Mouse (Mus musculus): ENCODE measurements around the gene Dgki. TPM values are rescaled to one million over a fixed set of nuclear protein-coding genes. Genes with fewer than 3 reads are reported as not detected.

Gene Dgki
- polyA plus RNA-seq, 1 experiment from 2014 or later, result 0.63 TPM

DNA sequence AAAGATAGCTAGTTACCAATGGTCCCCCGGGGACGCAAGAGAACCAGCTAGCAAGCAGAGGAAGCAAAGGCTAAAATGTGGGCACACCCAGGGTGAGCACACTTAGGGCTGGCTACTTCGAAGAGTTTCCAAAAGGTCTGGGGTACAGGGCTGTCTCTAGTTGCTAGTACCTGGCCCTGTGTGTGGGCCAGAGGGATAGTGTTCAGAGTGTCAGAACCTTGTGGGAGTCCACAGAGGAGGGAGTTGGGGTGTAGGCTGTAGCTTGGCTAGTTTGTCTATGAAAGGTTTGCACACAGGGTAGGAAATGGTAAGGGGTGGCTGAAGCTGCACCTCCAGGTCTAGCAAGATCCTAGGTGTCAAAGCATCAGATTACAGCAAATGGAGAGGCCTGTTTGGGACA, 25.1 kb upstream of the Dgki start:
- Histone ChIP-seq H3K27ac (replicated peaks) (no peak overlapping the region), H3K9me3 (replicated peaks) (no peaks in the 10 kb centered on the region), H3K4me3 (no peak overlapping the region), H3K4me1 (peaks cover 15% of the 10 kb centered on the region), H3K27me3 (ENCODE audit: low read depth, poor library complexity, severe bottlenecking) (no peaks in the 10 kb centered on the region), H3K36me3 (no peaks in the 10 kb centered on the region)
- no peak for DNase-seq (ENCODE audit: low spot score)
- 89% methylated on average over 3 of the region's 3 CpGs for WGBS

DNA sequence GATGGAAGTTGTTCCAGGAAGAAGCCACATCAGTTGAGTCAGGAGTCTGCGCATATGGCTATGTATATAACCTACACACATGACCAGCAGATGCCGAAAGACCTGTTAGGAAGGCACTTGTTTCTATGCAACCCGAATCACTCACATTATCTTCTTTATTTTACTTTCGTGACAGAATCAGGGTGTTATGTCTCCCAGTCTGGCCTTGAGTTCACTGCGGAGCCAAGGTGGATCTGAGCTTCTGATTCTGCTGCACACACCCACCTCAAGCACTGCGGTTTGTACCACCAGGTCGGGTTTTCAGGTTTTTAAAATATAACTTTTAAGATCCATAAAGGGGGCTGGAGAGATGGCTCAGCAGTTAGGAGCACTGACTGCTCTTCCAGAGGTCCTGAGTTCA, 22.7 kb upstream of the Dgki start:
- no peak for DNase-seq (ENCODE audit: low spot score)
- H3K36me3 ChIP-seq, result no peaks in the 10 kb centered on the region
- no peaks in the 10 kb centered on the region for H3K27me3 ChIP-seq (ENCODE audit: low read depth, poor library complexity, severe bottlenecking)
- 93% methylated on average over 7 of the region's 7 CpGs for WGBS
- H3K4me1 ChIP-seq, result peaks cover 4% of the 10 kb centered on the region
- H3K9me3 ChIP-seq (replicated peaks), result no peaks in the 10 kb centered on the region
- H3K4me3 ChIP-seq, result no peak overlapping the region
- no peak overlapping the region for H3K27ac ChIP-seq (replicated peaks)

- H3K27ac ChIP-seq (replicated peaks), result no peak overlapping the region
- H3K27me3 ChIP-seq (ENCODE audit: low read depth, poor library complexity, severe bottlenecking), result no peaks in the 10 kb centered on the region
- no peaks in the 10 kb centered on the region for H3K9me3 ChIP-seq (replicated peaks)
- WGBS, result 93% methylated on average over 9 of the region's 9 CpGs
- no peaks in the 10 kb centered on the region for H3K36me3 ChIP-seq
- no peak for DNase-seq (ENCODE audit: low spot score)
- H3K4me1 ChIP-seq, result no peaks in the 10 kb centered on the region
- H3K4me3 ChIP-seq, result no peak overlapping the region
Observed at GRCm38 (mm10) chr6:37322088-37322487, 22.1 kb upstream of the Dgki start.

GRCm38 (mm10) chr6:37317904-37318303, 17.9 kb upstream of the Dgki start:
- no peaks in the 10 kb centered on the region for H3K4me1 ChIP-seq
- no peaks in the 10 kb centered on the region for H3K9me3 ChIP-seq (replicated peaks)
- H3K36me3 ChIP-seq, result no peaks in the 10 kb centered on the region
- WGBS, result 88% methylated on average over 5 of the region's 5 CpGs
- no peak for DNase-seq (ENCODE audit: low spot score)
- no peak overlapping the region for H3K27ac ChIP-seq (replicated peaks)
- no peak overlapping the region for H3K4me3 ChIP-seq
- H3K27me3 ChIP-seq (ENCODE audit: low read depth, poor library complexity, severe bottlenecking), result no peaks in the 10 kb centered on the region

DNA sequence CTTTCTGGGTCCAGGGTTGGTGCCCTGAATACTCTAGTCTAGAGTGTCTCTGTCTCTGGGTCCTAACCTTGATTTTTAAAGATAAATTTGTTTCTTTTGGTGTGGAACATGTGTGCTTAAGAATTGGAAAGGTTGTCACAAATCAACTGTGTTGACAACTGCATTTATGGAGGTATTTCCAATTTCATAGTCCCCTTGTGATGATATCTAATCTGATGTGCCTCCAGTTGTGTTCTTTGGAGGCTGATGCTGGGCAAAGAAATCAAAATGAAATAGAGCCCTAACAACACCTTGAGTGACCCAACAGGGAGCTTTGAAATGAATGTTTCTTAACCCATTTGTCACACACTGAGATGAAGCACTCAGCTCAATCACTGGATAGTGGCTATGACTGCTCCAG, 15.5 kb upstream of the Dgki start:
- H3K27ac ChIP-seq (replicated peaks), result no peak overlapping the region
- DNase-seq (ENCODE audit: low spot score), result no peak

DNA sequence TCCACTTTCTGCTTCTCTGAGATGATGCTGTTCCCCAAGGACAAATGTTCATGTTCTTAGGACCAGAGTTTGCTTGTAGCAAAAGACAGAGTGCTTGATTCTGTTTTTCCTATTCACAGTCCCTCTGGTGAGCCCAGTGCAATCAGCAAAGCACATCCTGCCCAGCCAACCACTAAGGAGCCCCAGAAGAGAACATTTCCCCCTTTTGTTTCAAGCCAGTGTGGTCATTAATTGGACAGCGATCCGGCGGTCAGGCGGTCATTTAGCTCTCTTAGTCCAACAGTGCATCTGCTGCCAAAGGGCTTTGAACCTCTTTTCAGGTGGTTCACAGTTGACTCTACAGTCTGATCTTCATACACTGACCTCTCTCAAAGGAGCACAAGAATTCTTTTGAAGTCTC, 10.6 kb upstream of the Dgki start:
- H3K27me3 ChIP-seq (ENCODE audit: low read depth, poor library complexity, severe bottlenecking), result no peaks in the 10 kb centered on the region
- H3K36me3 ChIP-seq, result no peaks in the 10 kb centered on the region
- DNase-seq (ENCODE audit: low spot score), result no peak
- WGBS, result 99% methylated on average over 4 of the region's 4 CpGs
- H3K27ac ChIP-seq (replicated peaks), result no peak overlapping the region
- H3K4me1 ChIP-seq, result no peaks in the 10 kb centered on the region
- no peaks in the 10 kb centered on the region for H3K9me3 ChIP-seq (replicated peaks)
- no peak overlapping the region for H3K4me3 ChIP-seq

More for the DNA sequence above, 15.5 kb upstream of the Dgki start:
- H3K27me3 ChIP-seq (ENCODE audit: low read depth, poor library complexity, severe bottlenecking), result no peaks in the 10 kb centered on the region
- no peaks in the 10 kb centered on the region for H3K36me3 ChIP-seq
- no peak overlapping the region for H3K4me3 ChIP-seq
- no peaks in the 10 kb centered on the region for H3K9me3 ChIP-seq (replicated peaks)
- no peaks in the 10 kb centered on the region for H3K4me1 ChIP-seq

- no peak overlapping the region for H3K4me3 ChIP-seq
- H3K36me3 ChIP-seq, result no peaks in the 10 kb centered on the region
- DNase-seq (ENCODE audit: low spot score), result no peak
- H3K4me1 ChIP-seq, result no peaks in the 10 kb centered on the region
- no peak overlapping the region for H3K27ac ChIP-seq (replicated peaks)
- peaks cover 14% of the 10 kb centered on the region for H3K27me3 ChIP-seq (ENCODE audit: low read depth, poor library complexity, severe bottlenecking)
- no peaks in the 10 kb centered on the region for H3K9me3 ChIP-seq (replicated peaks)
- 100% methylated on average over 1 of the region's 1 CpGs for WGBS
Observed at GRCm38 (mm10) chr6:37306616-37307015, 6.6 kb upstream of the Dgki start.

GRCm38 (mm10) chr6:37300492-37300891, 508 bp upstream of the Dgki start:
- H3K27me3 ChIP-seq (ENCODE audit: low read depth, poor library complexity, severe bottlenecking), result peaks cover 63% of the 10 kb centered on the region
- H3K9me3 ChIP-seq (replicated peaks), result no peaks in the 10 kb centered on the region
- H3K4me1 ChIP-seq, result peaks cover 29% of the 10 kb centered on the region
- WGBS, result 11% methylated on average over 13 of the region's 13 CpGs
- no peak overlapping the region for H3K27ac ChIP-seq (replicated peaks)
- H3K36me3 ChIP-seq, result no peaks in the 10 kb centered on the region
- no peak for DNase-seq (ENCODE audit: low spot score)
- peak overlapping the region; percentile 79 for H3K4me3 ChIP-seq

GRCm38 (mm10) chr6:37298982-37299381, 1.0 kb downstream of the Dgki start:
- no peak for DNase-seq (ENCODE audit: low spot score)
- Histone ChIP-seq H3K36me3 (no peaks in the 10 kb centered on the region), H3K4me3 (peak overlapping the region; percentile 79), H3K27me3 (ENCODE audit: low read depth, poor library complexity, severe bottlenecking) (peaks cover 63% of the 10 kb centered on the region), H3K4me1 (peaks cover 29% of the 10 kb centered on the region), H3K27ac (replicated peaks) (no peak overlapping the region), H3K9me3 (replicated peaks) (no peaks in the 10 kb centered on the region)
- 36% methylated on average over 4 of the region's 4 CpGs for WGBS

- WGBS, result 51% methylated on average over 8 of the region's 8 CpGs
- peaks cover 57% of the 10 kb centered on the region for H3K27me3 ChIP-seq (ENCODE audit: low read depth, poor library complexity, severe bottlenecking)
- no peak for DNase-seq (ENCODE audit: low spot score)
- H3K4me1 ChIP-seq, result peaks cover 29% of the 10 kb centered on the region
- no peak overlapping the region for H3K4me3 ChIP-seq
- H3K27ac ChIP-seq (replicated peaks), result no peak overlapping the region
- H3K36me3 ChIP-seq, result no peaks in the 10 kb centered on the region
- H3K9me3 ChIP-seq (replicated peaks), result no peaks in the 10 kb centered on the region
Observed at GRCm38 (mm10) chr6:37297744-37298482, 2.1 kb downstream of the Dgki start.

DNA sequence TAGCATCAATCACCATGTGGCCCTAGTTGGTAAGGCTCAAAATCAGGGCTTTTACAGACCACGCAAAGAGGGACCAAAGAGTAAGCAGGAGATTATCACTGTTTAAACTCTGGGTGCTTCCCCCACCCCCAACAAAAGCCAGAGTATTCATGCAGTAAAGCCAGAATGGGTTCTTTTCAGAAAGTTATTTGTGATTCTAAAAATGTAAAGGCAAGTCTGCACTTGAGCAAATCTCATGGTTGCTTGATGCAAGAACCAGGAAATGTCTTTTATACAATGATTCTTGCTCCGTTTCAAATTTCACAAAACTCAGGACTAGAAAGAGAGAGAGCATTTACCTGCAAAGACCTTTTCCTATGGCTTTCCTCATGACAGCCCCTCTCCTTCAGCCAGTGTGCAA, 7.9 kb downstream of the Dgki start:
- H3K36me3 ChIP-seq, result no peaks in the 10 kb centered on the region

GRCm38 (mm10) chr6:37291171-37291570, 8.8 kb downstream of the Dgki start:
- Histone ChIP-seq H3K4me1 (peaks cover 9% of the 10 kb centered on the region; the same call in 1 of the 2 replicates), H3K27me3 (ENCODE audit: low read depth, poor library complexity, severe bottlenecking) (no peaks in the 10 kb centered on the region), H3K36me3 (no peaks in the 10 kb centered on the region), H3K9me3 (replicated peaks) (no peaks in the 10 kb centered on the region), H3K27ac (replicated peaks) (no peak overlapping the region), H3K4me3 (no peak overlapping the region)
- WGBS, result 91% methylated on average over 1 of the region's 1 CpGs
- no peak for DNase-seq (ENCODE audit: low spot score)

More for the DNA sequence above, 7.9 kb downstream of the Dgki start:
- WGBS, result 66% methylated on average over 2 of the region's 2 CpGs
- Histone ChIP-seq H3K9me3 (replicated peaks) (no peaks in the 10 kb centered on the region), H3K4me3 (no peak overlapping the region), H3K27ac (replicated peaks) (no peak overlapping the region), H3K4me1 (peaks cover 9% of the 10 kb centered on the region; the same call in 1 of the 2 replicates), H3K27me3 (ENCODE audit: low read depth, poor library complexity, severe bottlenecking) (peaks cover 3% of the 10 kb centered on the region)
- DNase-seq (ENCODE audit: low spot score), result no peak

DNA sequence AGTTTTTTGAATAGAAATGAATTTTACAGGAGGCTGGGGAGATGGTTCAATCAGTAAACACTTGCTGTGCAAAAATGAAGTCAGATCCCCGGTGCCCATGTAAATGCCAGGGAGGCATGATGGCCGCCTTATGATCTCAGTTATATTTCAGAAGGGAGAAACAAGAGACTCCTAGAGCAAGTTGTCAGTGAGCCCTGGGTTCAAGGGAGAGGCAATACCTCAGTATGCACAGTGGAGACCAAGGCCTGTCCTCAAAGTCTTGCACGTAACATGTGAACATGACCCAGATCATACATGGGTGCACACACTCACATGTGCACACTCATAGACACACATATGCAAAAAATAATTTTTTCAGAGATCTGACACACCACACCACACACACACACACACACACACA, 9.3 kb downstream of the Dgki start:
- DNase-seq (ENCODE audit: low spot score), result no peak
- Histone ChIP-seq H3K27me3 (ENCODE audit: low read depth, poor library complexity, severe bottlenecking) (no peaks in the 10 kb centered on the region), H3K27ac (replicated peaks) (no peak overlapping the region), H3K36me3 (no peaks in the 10 kb centered on the region), H3K9me3 (replicated peaks) (no peaks in the 10 kb centered on the region), H3K4me1 (peaks cover 9% of the 10 kb centered on the region; the same call in 1 of the 2 replicates), H3K4me3 (no peak overlapping the region)
- WGBS, result 95% methylated on average over 3 of the region's 3 CpGs

All from midbrain, embryonic 10.5 days (tissue).